Mouse (Mus musculus) ES-Bruce4 (cell line): ENCODE measurements around the gene Wdr63. TPM values are rescaled to one million over a fixed set of nuclear protein-coding genes. Genes with fewer than 3 reads are reported as not detected.
A peak's percentile ranks its signal among the peaks of the same experiment; 100 is the strongest.

Experiments used
- H3K27ac ChIP-seq: 2 replicates; pipeline ENCODE4 v1.5.1; 2012; ENCODE audit warnings: low read length, inconsistent platforms; ENCODE audit not compliant: insufficient read depth
- H3K27me3 ChIP-seq: 2 replicates; pipeline ENCODE4 v1.6.1; 2012; ENCODE audit warnings: mild to moderate bottlenecking, low read length, inconsistent platforms; ENCODE audit not compliant: control insufficient read depth, poor library complexity, insufficient read depth, severe bottlenecking
- H3K36me3 ChIP-seq: 2 replicates; pipeline ENCODE4 v1.6.1; 2012; ENCODE audit warnings: inconsistent platforms, mild to moderate bottlenecking, low read length, moderate library complexity; ENCODE audit not compliant: control insufficient read depth, poor library complexity, insufficient read depth, severe bottlenecking
- H3K4me1 ChIP-seq: one replicate; pipeline ENCODE4 v1.8.1; 2011; ENCODE audit warnings: low read length; ENCODE audit not compliant: control insufficient read depth, insufficient read depth
- H3K4me3 ChIP-seq: 2 replicates; pipeline ENCODE4 v1.5.1; 2011; ENCODE audit warnings: low read depth, mild to moderate bottlenecking, low read length
- H3K9ac ChIP-seq: 2 replicates; pipeline ENCODE4 v1.6.1; 2012; ENCODE audit warnings: low read depth, mild to moderate bottlenecking, inconsistent platforms; ENCODE audit not compliant: poor library complexity, severe bottlenecking
- H3K9me3 ChIP-seq: replicated peaks from 2 replicates; pipeline ENCODE4 v1.6.1; 2012; ENCODE audit warnings: mild to moderate bottlenecking, low read length, inconsistent platforms; ENCODE audit not compliant: control insufficient read depth, poor library complexity, insufficient read depth, severe bottlenecking
- CTCF ChIP-seq: IDR thresholded peaks from one replicate; pipeline ENCODE4 v1.8.1; 2011; ENCODE audit warnings: low read depth, low read length
- EP300 ChIP-seq: IDR thresholded peaks from 2 replicates; pipeline ENCODE4 v1.6.1; 2011; ENCODE audit warnings: low read depth, low read length; ENCODE audit not compliant: insufficient read depth
- POLR2A ChIP-seq: IDR thresholded peaks from one replicate; pipeline ENCODE4 v1.8.1; 2011; ENCODE audit warnings: low read length; ENCODE audit not compliant: insufficient read depth
- polyA plus RNA-seq: library from polyadenylated mRNA; stranded (reverse); fragments of >200 nt; gene quantifications from 2 replicates; pipeline ENCODE4 v1.2.4, GENCODE M21; 2011; ENCODE audit warnings: low read depth; ENCODE audit not compliant: missing spikeins, insufficient read depth, insufficient read length

Wdr63 gene
- polyA plus RNA-seq, 1 experiment, result not detected

- peaks cover 21% of the 10 kb centered on the region for H3K36me3 ChIP-seq
These were observed 85.7 kb downstream of the Wdr63 start for GRCm38 (mm10) chr3:146022232-146022631.

GRCm38 (mm10) chr3:146017521-146017920, 90.4 kb downstream of the Wdr63 start:
- H3K4me3 ChIP-seq, result no peak overlapping the region
- 0 out of 2 replicates have a peak, but pooled peaks cover 5% of the 10 kb centered on the region for H3K9me3 ChIP-seq
- H3K4me1 ChIP-seq, result no peaks in the 10 kb centered on the region
- no peak overlapping the region for H3K9ac ChIP-seq
- H3K36me3 ChIP-seq, result peaks cover 46% of the 10 kb centered on the region
- no peaks in the 10 kb centered on the region for H3K27me3 ChIP-seq
- TF ChIP-seq POLR2A (no peak), CTCF (no peak), EP300 (no peak)
- H3K27ac ChIP-seq, result no peak overlapping the region

More at GRCm38 (mm10) chr3:146022232-146022631, 85.7 kb downstream of the Wdr63 start:
- Histone ChIP-seq H3K9ac (no peak overlapping the region), H3K9me3 (0 out of 2 replicates have a peak, but pooled peaks cover 6% of the 10 kb centered on the region), H3K27ac (no peak overlapping the region), H3K4me1 (peaks cover under 1% of the 10 kb centered on the region), H3K4me3 (no peak overlapping the region), H3K27me3 (no peaks in the 10 kb centered on the region)
- TF ChIP-seq CTCF (no peak), EP300 (no peak), POLR2A (no peak)

- Histone ChIP-seq H3K36me3 (peaks cover 42% of the 10 kb centered on the region), H3K27me3 (no peaks in the 10 kb centered on the region), H3K9me3 (0 out of 2 replicates have a peak, but pooled peaks cover 5% of the 10 kb centered on the region), H3K9ac (no peak overlapping the region), H3K4me1 (no peaks in the 10 kb centered on the region), H3K27ac (no peak overlapping the region), H3K4me3 (no peak overlapping the region)
- no peak for TF ChIP-seq EP300
- no peak for TF ChIP-seq CTCF
- TF ChIP-seq POLR2A, result no peak
These were observed 91.0 kb downstream of the Wdr63 start for GRCm38 (mm10) chr3:146016979-146017378.

GRCm38 (mm10) chr3:146014321-146014720, 93.6 kb downstream of the Wdr63 start:
- Histone ChIP-seq H3K36me3 (peaks cover 35% of the 10 kb centered on the region), H3K27ac (no peak overlapping the region), H3K4me1 (no peaks in the 10 kb centered on the region), H3K4me3 (no peak overlapping the region), H3K27me3 (no peaks in the 10 kb centered on the region), H3K9me3 (0 out of 2 replicates have a peak, but pooled peaks cover 5% of the 10 kb centered on the region), H3K9ac (no peak overlapping the region)
- TF ChIP-seq POLR2A (no peak), CTCF (no peak), EP300 (no peak)

- H3K27ac ChIP-seq, result no peak overlapping the region
- no peaks in the 10 kb centered on the region for H3K4me1 ChIP-seq
- no peak overlapping the region for H3K9ac ChIP-seq
- 0 out of 2 replicates have a peak, but pooled peaks cover 5% of the 10 kb centered on the region for H3K9me3 ChIP-seq
- peaks cover 30% of the 10 kb centered on the region for H3K36me3 ChIP-seq
- no peaks in the 10 kb centered on the region for H3K27me3 ChIP-seq
- no peak for TF ChIP-seq POLR2A
- no peak for TF ChIP-seq EP300
- no peak for TF ChIP-seq CTCF
- H3K4me3 ChIP-seq, result no peak overlapping the region
These were observed 94.4 kb downstream of the Wdr63 start for GRCm38 (mm10) chr3:146013490-146013889.

- Histone ChIP-seq H3K9ac (no peak overlapping the region), H3K4me3 (no peak overlapping the region), H3K9me3 (0 out of 2 replicates have a peak, but pooled peaks cover 5% of the 10 kb centered on the region), H3K27me3 (no peaks in the 10 kb centered on the region), H3K27ac (no peak overlapping the region), H3K36me3 (peaks cover 32% of the 10 kb centered on the region), H3K4me1 (peaks cover 2% of the 10 kb centered on the region)
- peak; percentile 33 for TF ChIP-seq CTCF
- TF ChIP-seq POLR2A, result no peak
- TF ChIP-seq EP300, result no peak
These were observed 96.2 kb downstream of the Wdr63 start for GRCm38 (mm10) chr3:146011544-146012218.
